In the genomic region with DNA sequence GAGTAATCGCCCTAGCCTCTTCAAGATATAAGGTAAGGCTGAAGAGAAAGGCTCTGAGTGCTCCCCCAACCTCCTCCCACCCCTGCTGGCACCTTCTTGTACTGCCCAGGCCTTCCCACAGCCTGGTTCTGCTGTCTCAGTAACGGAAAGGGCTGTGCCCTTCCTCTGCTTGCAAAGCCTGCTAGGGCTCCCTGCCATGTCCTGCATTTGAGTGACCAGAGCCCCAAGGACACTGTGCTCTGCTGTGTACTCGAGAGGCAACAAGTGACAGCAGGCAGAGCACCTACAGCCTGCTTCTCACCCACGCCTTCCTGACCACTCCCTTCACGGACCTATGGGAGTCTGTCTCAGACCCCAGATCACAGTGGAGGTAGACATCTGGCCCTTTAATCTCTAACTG, we compare ENCODE assay signal across 12 mouse cellular contexts. TPM values are rescaled to one million over a fixed set of nuclear protein-coding genes. Genes with fewer than 3 reads are reported as not detected.
DNase-seq lines count a peak whose midpoint lies in the region; ATAC-seq lines count a peak whose summit lies in the region.
"Had no signal": no experiment of that assay in that cellular context is flagged by ENCODE, and none has a peak within 500 bp of the region (broad histone marks: within the 10 kb centered on the region; RNA-seq: fewer than 3 reads in every experiment).

No protein-coding gene starts in this region.

- no peaks in the 10 kb centered on the region for H3K27me3 ChIP-seq in limb, embryonic 12.5 days
- H3K27me3 ChIP-seq: limb, embryonic 15.5 days; Patski had no signal

- ATAC-seq in limb, embryonic 12.5 days (ENCODE audit: insufficient number of reproducible peaks, insufficient read depth, low FRiP score, low TSS enrichment, low read depth), result no peak
- no peak for ATAC-seq in megakaryocyte-erythroid progenitor cell, adult 5-6 weeks (replicated peaks; ENCODE audit: low FRiP score, low TSS enrichment, poor library complexity, severe bottlenecking)
- ATAC-seq in monocyte, adult 5-6 weeks (replicated peaks; ENCODE audit: insufficient number of reproducible peaks, low FRiP score, low TSS enrichment, poor library complexity, severe bottlenecking), result no peak
- ATAC-seq: Patski had no signal

- DNase-seq in kidney, postnatal 36 days, result peak; percentile 31 to 37
- no peak for DNase-seq in kidney, adult 9 months
- DNase-seq in adrenal gland, postnatal 25 days, result peak; percentile 62
- DNase-seq in heart, adult 18-20 months, result peak; percentile 75 to 80
- DNase-seq: cerebellum, adult 8-10 months had no signal

- H3K9ac ChIP-seq in limb, embryonic 12.5 days (replicated peaks), result no peak overlapping the region
- H3K9ac ChIP-seq: limb, embryonic 15.5 days had no signal

- H3K27ac ChIP-seq in limb, embryonic 12.5 days, result peak overlapping the region; percentile 18; the same call in 1 of the 2 replicates
- H3K27ac ChIP-seq: limb, embryonic 15.5 days had no signal

- H3K4me1 ChIP-seq in limb, embryonic 12.5 days (replicated peaks), result peaks cover 84% of the 10 kb centered on the region

- no peak overlapping the region for H3K4me2 ChIP-seq in limb, embryonic 12.5 days
- H3K4me2 ChIP-seq: limb, embryonic 15.5 days; midbrain, embryonic 11.5 days had no signal

- H3K4me3 ChIP-seq in limb, embryonic 12.5 days (replicated peaks), result no peak overlapping the region
- H3K4me3 ChIP-seq: erythroblast, embryonic 14.5 days; limb, embryonic 15.5 days had no signal

- no peaks in the 10 kb centered on the region for H3K9me3 ChIP-seq in limb, embryonic 12.5 days
- H3K9me3 ChIP-seq: limb, embryonic 15.5 days had no signal

- WGBS in limb, embryonic 12.5 days, result 55% methylated on average over 5 of the region's 5 CpGs

- no peaks in the 10 kb centered on the region for H3K36me3 ChIP-seq in limb, embryonic 12.5 days
- H3K36me3 ChIP-seq: limb, embryonic 15.5 days had no signal

RNA-seq across cellular contexts. Expression of gene Atp1a2, which starts 2.4 kb away (rescaled TPM):
- 110 and 122 TPM in 2 replicates for total RNA-seq in adrenal gland, postnatal 25 days (2021)
- 100 to 1,000 TPM; 496 to 511 TPM for total RNA-seq in heart, adult 18-20 months (2021)
- polyA plus RNA-seq in limb, embryonic 12.5 days (2016; fragmentation: Nextera tagmentation; extraction: Ambion mirVana), result 5.1 and 5.4 TPM in 2 replicates
- not detected in 2 replicates for total RNA-seq in megakaryocyte-erythroid progenitor cell, adult 5-6 weeks (2014; fragmentation: Nextera tagmentation)
- not detected in 2 replicates for total RNA-seq in megakaryocyte-erythroid progenitor cell, adult 5-6 weeks (2017)
- total RNA-seq in monocyte, adult 5-6 weeks (2017), result not detected in 3 replicates
- polyA plus RNA-seq: erythroblast, embryonic 14.5 days had no signal

RNA-seq across cellular contexts. Expression of gene Kcnj9, which starts 28.9 kb away (rescaled TPM):
- total RNA-seq in adrenal gland, postnatal 25 days (2021), result 0.18 TPM in 1 of 2 replicates, not detected in the other
- not detected for total RNA-seq in heart, adult 18-20 months (2021)
- polyA plus RNA-seq in limb, embryonic 12.5 days (2016; fragmentation: Nextera tagmentation; extraction: Ambion mirVana), result not detected in 2 replicates
- not detected in 2 replicates for total RNA-seq in megakaryocyte-erythroid progenitor cell, adult 5-6 weeks (2014; fragmentation: Nextera tagmentation)
- total RNA-seq in megakaryocyte-erythroid progenitor cell, adult 5-6 weeks (2017), result not detected in 2 replicates
- 0.29 TPM in 1 of 3 replicates, not detected in the others for total RNA-seq in monocyte, adult 5-6 weeks (2017)

RNA-seq across cellular contexts. Expression of gene Igsf8, which starts 38.8 kb away (rescaled TPM):
- total RNA-seq in adrenal gland, postnatal 25 days (2021), result 33.7 and 48.7 TPM in 2 replicates
- total RNA-seq in heart, adult 18-20 months (2021), result 10 to 100 TPM in 1 of 2 experiments, 1 to 10 TPM in 1; 9.8 to 10.1 TPM
- polyA plus RNA-seq in limb, embryonic 12.5 days (2016; fragmentation: Nextera tagmentation; extraction: Ambion mirVana), result 44.1 and 45.9 TPM in 2 replicates
- 9.3 and 23.6 TPM in 2 replicates for total RNA-seq in megakaryocyte-erythroid progenitor cell, adult 5-6 weeks (2014; fragmentation: Nextera tagmentation)
- total RNA-seq in megakaryocyte-erythroid progenitor cell, adult 5-6 weeks (2017), result 9.7 and 16.4 TPM in 2 replicates
- total RNA-seq in monocyte, adult 5-6 weeks (2017), result 13.0 to 18.8 TPM (median 16.7 TPM) in 3 replicates

RNA-seq across cellular contexts. Expression of gene Kcnj10, which starts 40.8 kb away (rescaled TPM):
- 0.39 and 0.48 TPM in 2 replicates for total RNA-seq in adrenal gland, postnatal 25 days (2021)
- total RNA-seq in heart, adult 18-20 months (2021), result under 1 TPM; 0.17 to 0.18 TPM
- 0.04 and 0.05 TPM in 2 replicates for polyA plus RNA-seq in limb, embryonic 12.5 days (2016; fragmentation: Nextera tagmentation; extraction: Ambion mirVana)
- total RNA-seq in megakaryocyte-erythroid progenitor cell, adult 5-6 weeks (2014; fragmentation: Nextera tagmentation), result not detected in 2 replicates
- 0.15 and 0.75 TPM in 2 replicates for total RNA-seq in megakaryocyte-erythroid progenitor cell, adult 5-6 weeks (2017)
- not detected in 3 replicates for total RNA-seq in monocyte, adult 5-6 weeks (2017)
- polyA plus RNA-seq: erythroblast, embryonic 14.5 days had no signal

RNA-seq across cellular contexts. Expression of gene Atp1a4, which starts 42.0 kb away (rescaled TPM):
- total RNA-seq in adrenal gland, postnatal 25 days (2021), result 0.88 and 2.3 TPM in 2 replicates
- total RNA-seq in heart, adult 18-20 months (2021), result not detected
- not detected in 2 replicates for polyA plus RNA-seq in limb, embryonic 12.5 days (2016; fragmentation: Nextera tagmentation; extraction: Ambion mirVana)
- not detected in 2 replicates for total RNA-seq in megakaryocyte-erythroid progenitor cell, adult 5-6 weeks (2014; fragmentation: Nextera tagmentation)
- total RNA-seq in megakaryocyte-erythroid progenitor cell, adult 5-6 weeks (2017), result not detected in 2 replicates
- total RNA-seq in monocyte, adult 5-6 weeks (2017), result 0.43 TPM in 1 of 3 replicates, not detected in the others
- polyA plus RNA-seq: erythroblast, embryonic 14.5 days; limb, embryonic 15.5 days; midbrain, embryonic 11.5 days had no signal

Comparison
In these comparisons a context has a peak if more than half of its experiments do, and no peak if none do; other contexts are left out.
1. RNA of gene Atp1a2, which starts 2.4 kb away (total RNA-seq): 496 to 511 TPM in heart, adult 18-20 months and 110 to 122 TPM in adrenal gland, postnatal 25 days; not detected in megakaryocyte-erythroid progenitor cell, adult 5-6 weeks and not detected in monocyte, adult 5-6 weeks; every median in the first group is over 100 times any median in the second.